Mouse (Mus musculus) liver, postnatal 0 days (tissue): ENCODE data around the gene Gm37240. TPM values are rescaled to one million over a fixed set of nuclear protein-coding genes. Genes with fewer than 3 reads are reported as not detected.

Source experiments
- ATAC-seq: fragments of 200-750 bp; cut with Nextera tagmentation; 2 replicates; pipeline ENCODE4 v1.8.0; 2017; ENCODE audit warnings: mild to moderate bottlenecking, moderate library complexity
- DNase-seq: peaks from one replicate; pipeline ENCODE4 v3.0.0-alpha.2; 2016
- H3K27ac ChIP-seq: fragments of 300-500 bp; sonication (generic); 2 replicates; pipeline ENCODE4 v1.5.1; 2014; ENCODE audit warnings: antibody characterized with exemption, moderate library complexity, mild to moderate bottlenecking, low read depth
- H3K27me3 ChIP-seq: fragments of 300-500 bp; sonication (generic); 2 replicates; pipeline ENCODE4 v1.6.1; 2014; ENCODE audit warnings: low read length, control low read depth, mixed read lengths; ENCODE audit not compliant: insufficient read depth
- H3K36me3 ChIP-seq: fragments of 300-500 bp; sonication (generic); replicated peaks from 2 replicates; pipeline ENCODE4 v1.6.1; 2014; ENCODE audit warnings: mild to moderate bottlenecking, control low read depth, low read length, moderate library complexity, mixed read lengths; ENCODE audit not compliant: insufficient read depth
- H3K4me1 ChIP-seq: fragments of 300-500 bp; sonication (generic); 2 replicates; pipeline ENCODE4 v1.6.1; 2014; ENCODE audit warnings: antibody characterized with exemption, mild to moderate bottlenecking, control low read depth; ENCODE audit not compliant: insufficient read depth
- H3K4me2 ChIP-seq: fragments of 300-500 bp; sonication (generic); 2 replicates; pipeline ENCODE4 v1.6.1; 2014; ENCODE audit warnings: low read depth, mild to moderate bottlenecking, low read length, moderate library complexity, mixed read lengths
- H3K4me3 ChIP-seq: fragments of 300-500 bp; sonication (generic); 2 replicates; pipeline ENCODE4 v1.5.1; 2014; ENCODE audit warnings: low read depth, low read length
- H3K9ac ChIP-seq: fragments of 300-500 bp; sonication (generic); replicated peaks from 2 replicates; pipeline ENCODE4 v1.6.1; 2014; ENCODE audit warnings: mild to moderate bottlenecking, moderate library complexity
- H3K9me3 ChIP-seq: fragments of 300-500 bp; sonication (generic); 2 replicates; pipeline ENCODE4 v1.6.1; 2016; ENCODE audit warnings: mild to moderate bottlenecking, control low read depth, low read length, mixed read lengths
- CTCF ChIP-seq: sonication (generic); IDR thresholded peaks from 2 replicates; pipeline ENCODE4 v1.5.1; 2016; ENCODE audit warnings: antibody characterized with exemption, low read depth
- EP300 ChIP-seq: IDR thresholded peaks from 2 replicates; pipeline ENCODE4 v1.6.1; 2016; ENCODE audit warnings: antibody characterized with exemption, low read depth, mild to moderate bottlenecking
- WGBS: fragments of 180-500 bp; shearing (Covaris S2); extraction: QIAGEN DNeasy Blood & Tissue Kit; methylation state at CpG from one replicate; pipeline ENCODE4 v1.1.7; 2014; ENCODE audit not compliant: insufficient replicate concordance; 5-methylcytosine and 5-hydroxymethylcytosine counted together
- polyA plus RNA-seq: library from polyadenylated mRNA; unstranded; fragments of >200 nt; fragmentation: Nextera tagmentation; extraction: Ambion mirVana; gene quantifications from 2 replicates; pipeline ENCODE4 v1.2.1, GENCODE M21; 2015

The Gm37240 gene
- polyA plus RNA-seq, 1 experiment from 2014 or later = 0.72 TPM

DNA sequence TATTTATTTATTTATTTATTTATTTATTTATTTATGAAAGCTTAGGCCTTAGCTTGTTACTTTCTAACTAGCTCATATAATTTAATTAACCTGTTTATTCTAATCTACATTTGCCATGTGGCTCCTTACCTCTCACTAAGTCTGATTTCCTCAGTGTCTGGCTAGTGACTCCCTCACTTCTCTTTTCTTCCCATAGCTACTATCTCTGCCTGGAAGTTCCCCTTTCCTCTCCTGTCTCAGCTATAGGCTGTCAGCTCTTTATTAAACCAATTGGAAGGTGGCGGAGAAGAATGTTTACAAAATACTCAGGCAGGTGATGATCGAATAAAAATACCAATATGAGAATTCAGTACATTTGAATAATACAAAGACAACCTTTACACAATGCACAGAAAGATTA, 1044.5 kb downstream of the Gm37240 start:
- DNase-seq (no peak), ATAC-seq (no peak)
- no peak overlapping the region for H3K27ac ChIP-seq
- WGBS = 69% methylated on average over 2 of the region's 2 CpGs
- H3K4me2 ChIP-seq = no peak overlapping the region
- H3K4me3 ChIP-seq = no peak overlapping the region
- H3K36me3 ChIP-seq = no peaks in the 10 kb centered on the region
- TF ChIP-seq EP300 (no peak), CTCF (no peak)
- no peaks in the 10 kb centered on the region for H3K4me1 ChIP-seq
- no peak overlapping the region for H3K9ac ChIP-seq
- no peaks in the 10 kb centered on the region for H3K27me3 ChIP-seq
- no peaks in the 10 kb centered on the region for H3K9me3 ChIP-seq

DNA sequence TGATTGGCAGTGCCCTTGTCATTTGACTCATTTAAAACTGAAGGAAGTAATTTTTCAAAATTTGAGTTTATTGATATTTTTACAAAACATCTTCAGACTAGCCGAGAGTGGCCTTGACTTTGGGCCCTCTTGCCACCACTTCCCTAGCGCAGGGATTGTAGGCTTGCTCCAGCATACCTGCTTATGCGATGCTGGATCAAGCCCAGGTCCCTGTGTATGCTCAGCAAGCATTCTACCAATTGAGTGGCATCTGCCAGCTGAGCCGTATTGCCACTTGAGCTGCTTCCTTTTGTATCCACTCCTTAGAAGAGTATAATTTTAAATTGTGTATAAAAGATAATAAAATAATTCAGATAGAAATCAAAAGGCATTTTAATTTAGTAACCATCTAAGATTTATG, 1046.0 kb downstream of the Gm37240 start:
- Histone ChIP-seq H3K4me2 (no peak overlapping the region), H3K4me1 (no peaks in the 10 kb centered on the region), H3K27ac (no peak overlapping the region), H3K9ac (no peak overlapping the region), H3K27me3 (no peaks in the 10 kb centered on the region), H3K36me3 (no peaks in the 10 kb centered on the region), H3K9me3 (no peaks in the 10 kb centered on the region), H3K4me3 (no peak overlapping the region)
- TF ChIP-seq CTCF (no peak), EP300 (no peak)
- ATAC-seq (no peak), DNase-seq (no peak)
- WGBS = 89% methylated on average over 4 of the region's 4 CpGs

DNA sequence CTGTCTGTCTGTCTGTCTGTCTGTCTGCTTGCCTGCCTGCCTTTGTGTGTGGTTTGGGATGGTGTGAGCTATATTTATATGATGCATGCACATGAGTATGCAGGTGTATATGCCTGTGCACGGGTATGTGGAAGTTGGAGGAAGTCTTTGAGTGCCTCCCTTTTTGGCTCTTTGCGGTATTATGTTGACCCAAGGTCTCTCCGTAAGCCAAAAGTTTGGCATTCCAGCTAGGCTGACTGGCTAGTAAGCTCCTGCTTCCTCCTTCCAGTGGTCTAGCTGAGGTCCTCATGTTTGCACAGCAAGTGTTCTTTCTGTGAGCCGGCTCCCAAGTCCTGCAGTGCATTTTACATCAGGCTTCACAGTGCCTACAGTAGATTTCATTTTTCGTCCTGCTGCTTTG, 1047.8 kb downstream of the Gm37240 start:
- H3K9ac ChIP-seq = no peak overlapping the region
- no peak for DNase-seq
- H3K36me3 ChIP-seq = no peaks in the 10 kb centered on the region
- WGBS = 75% methylated on average over 5 of the region's 5 CpGs
- H3K27ac ChIP-seq = no peak overlapping the region
- ATAC-seq = no peak
- no peaks in the 10 kb centered on the region for H3K4me1 ChIP-seq
- no peaks in the 10 kb centered on the region for H3K27me3 ChIP-seq
- no peak overlapping the region for H3K4me3 ChIP-seq
- TF ChIP-seq EP300 = no peak
- no peak for TF ChIP-seq CTCF
- H3K9me3 ChIP-seq = no peaks in the 10 kb centered on the region
- H3K4me2 ChIP-seq = no peak overlapping the region

DNA sequence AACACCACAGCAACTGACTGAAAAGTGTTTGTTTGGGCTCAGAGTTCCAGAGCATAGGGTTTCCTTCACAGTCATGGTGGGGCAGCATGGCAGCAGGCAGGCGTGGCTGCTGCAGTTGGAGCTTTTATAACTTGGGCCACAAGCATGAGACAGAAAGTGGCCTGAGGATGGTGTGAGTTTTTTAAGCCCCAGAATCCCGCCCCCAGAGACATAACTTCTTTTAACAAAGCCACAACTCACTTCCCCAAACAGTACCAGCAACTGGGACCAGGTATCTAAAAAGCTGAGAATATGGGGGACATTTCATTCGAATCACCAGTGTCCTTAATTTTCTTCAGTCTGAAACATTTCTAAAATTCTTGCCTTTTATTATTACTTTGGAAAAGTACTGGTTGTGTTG, 1049.3 kb downstream of the Gm37240 start:
- no peaks in the 10 kb centered on the region for H3K36me3 ChIP-seq
- H3K27me3 ChIP-seq = no peaks in the 10 kb centered on the region
- TF ChIP-seq EP300 (no peak), CTCF (no peak)
- ATAC-seq (no peak), DNase-seq (no peak)
- H3K9ac ChIP-seq = no peak overlapping the region
- no peak overlapping the region for H3K4me3 ChIP-seq
- no peaks in the 10 kb centered on the region for H3K9me3 ChIP-seq
- 70% methylated on average over 3 of the region's 3 CpGs for WGBS
- no peaks in the 10 kb centered on the region for H3K4me1 ChIP-seq
- no peak overlapping the region for H3K27ac ChIP-seq
- no peak overlapping the region for H3K4me2 ChIP-seq

DNA sequence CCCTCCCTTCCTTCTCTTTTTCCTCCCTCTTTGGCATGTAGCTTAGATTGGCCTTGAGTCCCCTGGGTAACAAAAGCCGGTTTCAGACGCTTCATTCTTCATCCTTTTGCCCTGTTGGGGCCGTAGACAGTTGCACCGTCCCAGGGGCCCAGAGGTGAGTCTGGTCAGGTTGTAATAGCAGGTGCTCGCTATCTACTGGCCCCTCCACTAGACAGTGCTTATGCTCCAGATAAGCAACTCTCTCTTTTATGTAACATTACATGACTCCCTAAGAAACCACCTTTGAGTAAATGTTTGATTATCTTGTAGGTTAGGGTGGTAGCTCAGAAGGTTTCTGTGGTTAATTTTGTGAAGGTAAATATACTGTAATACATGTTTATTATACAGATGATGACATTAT, 1051.3 kb downstream of the Gm37240 start:
- ATAC-seq (no peak), DNase-seq (no peak)
- no peak overlapping the region for H3K4me2 ChIP-seq
- TF ChIP-seq EP300 (no peak), CTCF (no peak)
- no peak overlapping the region for H3K9ac ChIP-seq
- H3K27me3 ChIP-seq = no peaks in the 10 kb centered on the region
- H3K9me3 ChIP-seq = no peaks in the 10 kb centered on the region
- 60% methylated on average over 5 of the region's 5 CpGs for WGBS
- H3K4me3 ChIP-seq = no peak overlapping the region
- H3K27ac ChIP-seq = no peak overlapping the region
- H3K4me1 ChIP-seq = 0 out of 2 replicates have a peak, but pooled peaks cover 2% of the 10 kb centered on the region
- H3K36me3 ChIP-seq = no peaks in the 10 kb centered on the region

DNA sequence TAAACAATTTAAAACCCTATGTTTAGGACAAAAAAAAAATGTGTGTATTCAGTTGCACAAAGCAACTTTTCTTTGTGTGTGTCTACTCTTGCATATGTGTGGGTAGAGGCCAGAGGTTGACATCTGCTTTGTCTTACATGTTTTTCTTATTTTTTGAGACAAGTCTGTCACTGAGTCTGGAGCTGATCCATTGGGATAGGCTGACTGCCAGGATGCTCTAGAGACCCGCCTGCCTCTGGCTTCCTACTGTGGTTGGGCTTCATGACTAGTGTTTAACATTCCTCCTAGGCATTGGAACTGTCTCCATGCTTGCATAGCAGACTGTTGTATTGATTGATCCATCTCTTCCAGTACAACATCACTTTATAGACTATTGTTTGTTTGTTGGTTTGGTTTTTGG, 1058.0 kb downstream of the Gm37240 start:
- TF ChIP-seq EP300 (no peak), CTCF (no peak)
- 86% methylated on average over 1 of the region's 1 CpGs for WGBS
- no peak for ATAC-seq

DNA sequence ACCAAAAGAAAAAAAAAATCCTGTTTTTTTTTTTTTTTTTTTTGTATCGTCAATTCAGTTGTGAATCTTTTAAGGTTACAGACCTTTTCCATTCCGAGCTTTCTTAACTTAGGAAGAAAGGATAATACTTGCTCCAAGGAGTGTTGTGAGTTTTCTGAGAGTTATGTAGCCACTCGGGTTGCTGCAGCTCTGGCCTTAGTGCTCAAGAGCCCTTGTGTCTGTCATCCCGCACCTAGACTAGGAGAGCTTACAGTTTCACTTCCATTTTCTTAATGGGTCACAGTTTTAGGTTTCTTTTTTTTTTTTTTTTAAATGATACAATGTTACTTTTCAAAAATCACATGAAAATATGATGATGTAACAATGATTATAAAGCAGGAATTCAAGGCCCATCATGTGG, 1059.7 kb downstream of the Gm37240 start:
- Histone ChIP-seq H3K9me3 (no peaks in the 10 kb centered on the region), H3K4me3 (no peak overlapping the region), H3K9ac (no peak overlapping the region), H3K36me3 (no peaks in the 10 kb centered on the region), H3K4me1 (peaks cover 6% of the 10 kb centered on the region), H3K27me3 (no peaks in the 10 kb centered on the region), H3K4me2 (no peak overlapping the region), H3K27ac (no peak overlapping the region)
- TF ChIP-seq EP300 (no peak), CTCF (no peak)
- 67% methylated on average over 4 of the region's 4 CpGs for WGBS
- ATAC-seq (no peak), DNase-seq (no peak)

More for the DNA sequence above, 1058.0 kb downstream of the Gm37240 start:
- H3K27me3 ChIP-seq = no peaks in the 10 kb centered on the region
- no peak for DNase-seq
- no peaks in the 10 kb centered on the region for H3K36me3 ChIP-seq
- H3K4me2 ChIP-seq = no peak overlapping the region
- H3K27ac ChIP-seq = no peak overlapping the region
- no peak overlapping the region for H3K4me3 ChIP-seq
- H3K9ac ChIP-seq = no peak overlapping the region
- H3K4me1 ChIP-seq = peaks cover 6% of the 10 kb centered on the region
- no peaks in the 10 kb centered on the region for H3K9me3 ChIP-seq
